Mouse (Mus musculus) Patski (cell line): Measurements from ENCODE around the gene Zswim5. TPM values are rescaled to one million over a fixed set of nuclear protein-coding genes. Genes with fewer than 3 reads are reported as not detected.
A peak's percentile ranks its signal among the peaks of the same experiment; 100 is the strongest.

ENCODE experiments used
- ATAC-seq: fragments of 100-300 bp; one replicate; pipeline ENCODE4 v1.8.0; 2021
- CTCF ChIA-PET: fragments of 350-600 bp; sonication (Branson Sonifier 250); formaldehyde crosslinking; loops from one replicate; lab custom pipeline; 2022; ENCODE audit warnings: inconsistent platforms; lab: Charles Lee
- POLR2A ChIA-PET: fragments of 350-600 bp; sonication (Branson Sonifier 250); formaldehyde crosslinking; loops from one replicate; lab custom pipeline; 2022; ENCODE audit warnings: antibody characterized with exemption, inconsistent platforms; lab: Charles Lee
- DNase-seq: peaks from one replicate; pipeline ENCODE4 v3.0.0-alpha.2; 2011; ENCODE audit warnings: low read depth, low spot score
- H3K27me3 ChIP-seq: fragments of 371-371 bp; one replicate; pipeline ENCODE4 v1.5.1; 2021
- CTCF ChIP-seq: fragments of 100-300 bp; IDR thresholded peaks from one replicate; pipeline ENCODE4 v1.5.1; 2021
- in situ Hi-C: fragments of 300-500 bp; cut with MboI; formaldehyde crosslinking; loops from 3 replicates; pipeline ENCODE4 v1.11.1; 2018; ENCODE audit warnings: low pct_unique_long_range_greater_than_20kb, mixed read lengths
- polyA plus RNA-seq: library from polyadenylated mRNA; unstranded; gene quantifications from one replicate; pipeline ENCODE4 v1.2.3, GENCODE M21; 2021

Zswim5 gene
- polyA plus RNA-seq, 1 experiment from 2014 or later: 0.96 TPM

- in situ Hi-C loops: no loop called here
- POLR2A ChIA-PET: no interaction called here
Observed at GRCm38 (mm10) chr4:117002543-117003521, 125.7 kb downstream of the Zswim5 start.

GRCm38 (mm10) chr4:117004649-117005048 lies 127.5 kb downstream of the Zswim5 start:
- no peak for TF ChIP-seq CTCF
- POLR2A ChIA-PET: interaction anchor here (1.3 kb wide), 1 partner anchor 129 kb away, joined by 3 read pairs; no protein-coding TSS in a partner anchor
- in situ Hi-C loops: no loop called here
- ATAC-seq: no peak
- no peak for DNase-seq
- CTCF ChIA-PET: interaction anchor here (1.1 to 3.4 kb wide), 4 partner anchors 9 to 141 kb away, joined by 3 to 23 read pairs (median 6); no protein-coding TSS in a partner anchor
- no peaks in the 10 kb centered on the region for H3K27me3 ChIP-seq

More at GRCm38 (mm10) chr4:117002543-117003521, 125.7 kb downstream of the Zswim5 start:
- DNase-seq: no peak
- no peak for ATAC-seq
- H3K27me3 ChIP-seq: no peaks in the 10 kb centered on the region
- TF ChIP-seq CTCF: no peak
- CTCF ChIA-PET: interaction anchor here (0.6 to 3.4 kb wide), 6 partner anchors 14 to 149 kb away, joined by 3 to 23 read pairs (median 4); partner anchors contain the start of gene Tctex1d4

- TF ChIP-seq CTCF: no peak
- no peaks in the 10 kb centered on the region for H3K27me3 ChIP-seq
- DNase-seq (no peak), ATAC-seq (no peak)
- ChIA-PET POLR2A (no interaction called here), CTCF (interaction anchor here (1.0 to 1.7 kb wide), 4 partner anchors 113 to 141 kb away, joined by 3 to 5 read pairs (median 3); no protein-coding TSS in a partner anchor)
- in situ Hi-C loops: no loop called here
Observed at GRCm38 (mm10) chr4:117005611-117006400, 128.6 kb downstream of the Zswim5 start.

GRCm38 (mm10) chr4:117007058-117007457 lies 129.9 kb downstream of the Zswim5 start:
- in situ Hi-C loops: no loop called here
- CTCF ChIA-PET: interaction anchor here (1.0 kb wide), 1 partner anchor 134 kb away, joined by 3 read pairs; no protein-coding TSS in a partner anchor

GRCm38 (mm10) chr4:117010231-117010630 lies 133.1 kb downstream of the Zswim5 start:
- ATAC-seq: no peak
- TF ChIP-seq CTCF: no peak
- no peaks in the 10 kb centered on the region for H3K27me3 ChIP-seq
- CTCF ChIA-PET: interaction anchor here (1.3 to 1.8 kb wide), 3 partner anchors 9 to 136 kb away, joined by 3 to 7 read pairs (median 4); no protein-coding TSS in a partner anchor
- POLR2A ChIA-PET: interaction anchor here (0.6 kb wide), 1 partner anchor 139 kb away, joined by 4 read pairs; no protein-coding TSS in a partner anchor
- DNase-seq: no peak
- in situ Hi-C loops: no loop called here

More at GRCm38 (mm10) chr4:117007058-117007457, 129.9 kb downstream of the Zswim5 start:
- DNase-seq: no peak
- POLR2A ChIA-PET: no interaction called here
- ATAC-seq: no peak
- no peaks in the 10 kb centered on the region for H3K27me3 ChIP-seq
- TF ChIP-seq CTCF: no peak

- ChIA-PET CTCF (interaction anchor here (1.1 kb wide), 1 partner anchor 127 kb away, joined by 4 read pairs; no protein-coding TSS in a partner anchor), POLR2A (no interaction called here)
- no peak for ATAC-seq
- H3K27me3 ChIP-seq: no peaks in the 10 kb centered on the region
- in situ Hi-C loops: no loop called here
- no peak for DNase-seq
- TF ChIP-seq CTCF: no peak
Observed at GRCm38 (mm10) chr4:117013596-117013995, 136.4 kb downstream of the Zswim5 start.

- no peak for DNase-seq
- no peak for ATAC-seq
- CTCF ChIA-PET: no interaction called here
- H3K27me3 ChIP-seq: no peaks in the 10 kb centered on the region
- POLR2A ChIA-PET: no interaction called here
- TF ChIP-seq CTCF: no peak
- in situ Hi-C loops: no loop called here
Observed at GRCm38 (mm10) chr4:117014901-117015415, 137.8 kb downstream of the Zswim5 start.

- in situ Hi-C loops: no loop called here
- no peak for ATAC-seq
- CTCF ChIA-PET: no interaction called here
- TF ChIP-seq CTCF: peak; percentile 21
- POLR2A ChIA-PET: no interaction called here
- H3K27me3 ChIP-seq: no peaks in the 10 kb centered on the region
- DNase-seq: no peak
Observed at GRCm38 (mm10) chr4:117017738-117018137, 140.6 kb downstream of the Zswim5 start.

- ChIA-PET POLR2A (no interaction called here), CTCF (no interaction called here)
- ATAC-seq (no peak), DNase-seq (no peak)
- no peak for TF ChIP-seq CTCF
- H3K27me3 ChIP-seq: no peaks in the 10 kb centered on the region
- in situ Hi-C loops: no loop called here
Observed at GRCm38 (mm10) chr4:117018327-117018726, 141.2 kb downstream of the Zswim5 start.
